Mouse (Mus musculus): ENCODE results near the gene Gde1.

Gene Gde1

DNA sequence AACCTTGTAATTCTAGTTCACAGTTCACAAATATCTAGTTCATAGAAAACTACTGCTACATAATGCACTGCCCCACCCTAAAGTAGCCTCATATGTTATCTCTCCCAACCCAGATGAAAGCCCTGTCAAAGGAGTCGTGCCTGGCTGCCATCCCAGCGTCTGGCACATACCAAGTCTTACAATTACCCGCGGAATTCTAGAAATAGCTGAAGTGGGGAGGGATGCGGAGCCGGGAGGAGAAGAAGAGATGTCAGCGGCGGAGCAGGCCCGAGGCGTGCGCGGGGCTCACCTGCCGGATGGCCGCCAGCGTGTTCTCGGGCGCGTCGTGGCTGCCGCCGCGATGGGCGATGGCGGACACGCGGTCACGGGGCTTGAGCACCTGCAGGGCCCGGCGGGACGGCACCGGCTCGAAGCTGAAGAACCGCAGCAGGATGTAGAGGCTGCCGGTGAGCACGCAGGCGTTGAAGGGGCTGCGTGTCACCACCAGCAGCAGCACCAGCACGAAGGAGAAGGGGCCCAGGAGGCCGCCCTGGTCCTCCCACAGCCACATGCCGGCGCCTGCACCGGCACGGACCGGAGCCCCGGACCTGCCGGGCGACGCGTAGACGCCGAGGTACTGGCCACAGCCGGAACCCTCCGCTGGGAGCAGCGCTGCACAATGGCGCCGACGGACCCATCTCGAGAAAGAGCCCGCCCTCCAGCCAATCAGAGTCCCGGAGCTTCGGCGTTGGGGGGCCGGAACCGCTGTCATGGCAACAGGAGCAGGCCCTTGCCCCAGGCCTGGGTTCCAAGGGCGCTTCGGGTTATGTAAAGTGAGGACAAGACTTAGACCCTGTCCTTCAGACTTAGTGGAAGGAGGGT lies at the start of gene Gde1:
TSS of gene Gde1 (minus strand) at position 678 of the 861 bp plus-strand sequence.
- peak; percentile 96 for DNase-seq

DNA sequence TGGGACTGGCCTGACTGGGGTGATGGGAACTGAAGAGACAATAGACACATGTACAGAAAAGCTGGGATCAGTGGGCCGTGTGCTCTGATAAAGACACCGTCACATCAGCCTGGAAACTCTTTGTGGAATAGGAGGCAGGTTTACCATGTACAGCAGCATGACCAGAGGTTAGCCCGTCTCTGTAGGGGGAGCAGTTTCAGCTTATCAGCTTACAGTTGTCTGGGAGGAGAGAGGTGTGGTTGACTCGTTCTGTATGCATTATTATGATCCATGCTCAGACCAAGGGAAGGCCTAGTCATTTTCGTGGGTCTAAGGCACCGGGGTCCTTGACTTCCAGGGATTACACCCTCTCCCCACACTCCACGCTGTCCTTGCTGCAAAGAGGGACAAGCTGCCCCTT lies 46.0 kb upstream of the Gde1 start:
- no peak for DNase-seq

DNA sequence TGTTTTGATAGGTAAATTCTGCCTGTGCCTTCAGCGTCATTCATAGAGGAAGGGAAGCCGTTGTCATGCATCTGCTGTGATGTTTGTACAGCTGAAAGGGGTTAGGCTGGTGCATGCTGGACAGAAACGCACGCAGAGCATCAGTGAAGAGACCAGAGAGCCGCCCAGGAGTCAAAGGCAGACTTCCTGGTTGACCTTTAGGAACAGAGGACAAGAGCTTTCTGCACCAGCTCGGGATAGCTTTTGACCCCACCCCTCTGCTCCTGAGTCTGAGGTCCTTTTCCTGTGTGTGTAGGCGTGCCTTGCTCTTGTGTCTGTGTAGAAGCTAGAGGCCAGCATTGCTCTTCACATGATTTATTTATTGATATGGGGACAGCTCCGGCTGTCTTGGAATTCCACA lies 44.1 kb upstream of the Gde1 start:
- peak; percentile 3 for DNase-seq

DNA sequence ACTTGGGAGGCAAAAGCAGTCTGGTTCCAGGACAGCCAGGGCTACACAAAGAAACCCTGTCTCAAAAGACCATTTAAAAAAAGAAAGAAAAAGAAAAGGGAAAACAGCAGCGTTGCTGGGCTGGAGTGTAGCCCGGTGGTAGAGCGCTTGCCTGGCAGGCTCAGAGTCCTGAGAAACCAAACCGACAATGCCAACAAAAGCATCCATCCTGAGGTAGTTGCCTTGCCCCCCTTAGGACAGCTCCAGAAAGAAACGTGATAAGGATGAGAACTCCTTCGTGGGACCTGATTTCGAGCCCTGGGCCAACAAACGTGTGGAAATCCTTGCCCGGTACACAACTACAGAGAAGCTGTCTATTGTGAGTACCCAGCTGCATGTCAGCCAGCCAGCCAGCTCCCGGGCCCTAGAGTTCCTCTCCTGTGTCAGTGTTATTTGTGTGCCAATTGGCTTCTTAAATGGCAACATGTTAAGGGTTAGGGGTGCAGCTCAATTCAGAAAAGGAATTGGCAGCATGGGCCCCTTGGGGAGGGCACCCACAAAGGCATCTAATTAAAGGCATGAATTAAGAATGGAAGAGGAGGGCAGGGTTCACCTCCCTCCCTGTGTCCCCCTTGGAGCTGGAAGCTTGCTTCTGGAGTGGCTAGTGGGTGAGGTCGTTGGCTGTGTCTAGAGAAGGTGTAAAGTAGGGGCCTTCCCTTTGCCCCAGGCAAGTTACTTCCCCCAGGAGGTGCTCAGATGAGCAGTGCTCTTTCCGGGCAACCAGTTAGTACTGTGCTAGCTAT lies 42.5 kb upstream of the Gde1 start:
- DNase-seq, result no peak

DNA sequence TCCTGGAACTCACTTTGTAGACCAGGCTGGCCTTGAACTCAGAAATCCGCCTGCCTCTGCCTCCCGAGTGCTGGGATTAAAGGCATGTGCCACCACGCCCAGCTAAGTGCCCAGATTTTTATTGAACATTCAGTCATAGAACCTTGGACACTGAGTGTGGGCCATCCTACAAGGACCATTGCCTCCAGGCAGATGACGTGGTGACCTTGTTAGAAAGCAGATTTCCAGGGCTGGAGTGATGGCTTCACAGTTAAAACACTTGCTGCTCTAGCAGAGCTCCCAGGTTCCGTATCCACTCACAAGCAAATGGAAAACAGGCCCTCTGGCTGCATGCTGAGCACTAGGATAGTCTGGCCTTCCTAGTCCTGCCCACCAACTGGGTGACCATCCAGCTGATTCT lies 39.2 kb upstream of the Gde1 start:
- no peak for DNase-seq

DNA sequence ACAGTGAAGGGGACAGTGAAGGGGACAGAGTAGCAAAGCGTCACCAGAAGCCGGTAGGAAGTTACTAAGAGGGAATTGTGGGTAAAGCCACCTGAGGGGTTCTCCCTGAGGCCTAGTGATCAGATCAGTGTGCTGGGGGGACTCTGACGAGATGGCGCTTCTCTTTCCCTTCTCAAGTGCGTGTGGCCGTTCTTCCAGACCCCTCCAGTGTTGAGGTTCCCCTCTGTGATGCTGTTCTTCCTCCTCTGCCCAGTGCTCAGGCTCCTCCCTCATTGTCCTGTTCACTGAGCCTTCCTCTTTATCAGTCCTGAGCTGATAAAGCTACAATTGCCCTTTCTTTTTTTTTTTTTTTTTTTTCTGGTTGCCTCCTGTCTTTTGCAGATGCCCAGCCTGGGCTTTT lies 36.7 kb upstream of the Gde1 start:
- DNase-seq, result no peak

DNA sequence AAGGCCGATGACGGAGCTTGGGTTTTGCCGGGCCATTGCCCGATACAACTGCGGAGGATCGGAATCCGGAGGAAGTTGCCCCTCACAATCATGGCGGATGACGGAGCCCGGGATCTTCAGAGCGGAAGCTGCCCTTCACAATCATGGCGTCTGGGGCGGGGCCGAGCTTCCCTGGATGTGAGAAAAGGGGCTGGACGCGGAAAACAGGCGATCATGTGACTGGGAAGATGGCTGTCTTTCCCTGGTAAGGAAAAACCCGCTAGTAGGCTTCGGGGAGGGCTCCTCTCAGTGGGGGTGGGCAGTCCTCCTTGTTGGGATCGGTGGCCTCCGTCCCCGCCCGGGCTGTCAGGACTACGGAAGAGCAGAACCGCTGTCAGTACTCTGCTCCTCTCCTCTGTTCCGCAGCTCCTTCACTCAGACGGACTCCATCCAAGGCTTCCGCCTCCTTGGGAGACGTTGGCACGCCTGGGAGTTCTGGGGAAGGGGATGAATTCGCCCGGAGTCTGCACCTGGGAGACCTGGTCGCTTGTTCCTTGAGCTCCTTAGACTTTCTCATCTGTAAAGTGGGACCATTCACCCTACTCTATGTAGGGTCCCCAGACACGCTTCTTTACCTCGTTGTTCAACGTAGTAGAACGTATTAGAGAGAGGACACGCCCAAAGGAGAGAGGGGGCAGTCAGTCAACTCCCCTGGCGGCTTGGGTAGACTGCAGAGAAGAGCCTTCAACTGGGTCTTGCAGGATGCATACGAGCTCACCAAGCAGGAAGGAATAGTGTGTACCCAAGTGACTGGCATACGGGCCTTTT lies 35.2 kb upstream of the Gde1 start:
- peak; percentile 99 for DNase-seq

DNA sequence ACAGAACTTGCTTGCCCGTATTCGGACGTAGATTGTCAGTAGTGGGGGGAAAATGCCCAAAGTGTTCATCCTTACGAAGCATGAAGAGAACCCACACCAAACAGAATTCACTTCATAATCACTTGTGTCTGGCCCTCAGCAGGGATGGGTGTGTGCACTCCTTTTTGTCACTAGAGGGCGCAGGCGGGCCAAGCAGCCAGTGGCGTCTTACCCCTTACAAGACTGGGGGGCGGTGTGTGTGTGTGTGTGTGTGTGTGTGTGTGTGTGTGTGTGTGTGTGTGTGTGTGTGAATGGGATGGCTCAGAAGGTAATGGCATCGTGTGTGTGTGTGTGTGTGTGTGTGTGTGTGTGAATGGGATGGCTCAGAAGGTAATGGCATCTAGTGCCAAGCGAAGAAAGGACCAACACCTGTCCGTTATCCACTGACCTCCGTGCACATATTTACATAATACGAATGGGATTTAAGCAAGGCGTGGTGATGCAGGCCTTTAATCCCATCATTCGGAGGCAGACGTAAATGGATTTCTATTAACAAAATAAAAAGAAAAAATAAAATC lies 34.5 kb upstream of the Gde1 start, which contains the start of gene Vps35l:
TSS of gene Vps35l (plus strand) at position 252 of the 557 bp plus-strand sequence.
- peak; percentile 90 for DNase-seq

DNA sequence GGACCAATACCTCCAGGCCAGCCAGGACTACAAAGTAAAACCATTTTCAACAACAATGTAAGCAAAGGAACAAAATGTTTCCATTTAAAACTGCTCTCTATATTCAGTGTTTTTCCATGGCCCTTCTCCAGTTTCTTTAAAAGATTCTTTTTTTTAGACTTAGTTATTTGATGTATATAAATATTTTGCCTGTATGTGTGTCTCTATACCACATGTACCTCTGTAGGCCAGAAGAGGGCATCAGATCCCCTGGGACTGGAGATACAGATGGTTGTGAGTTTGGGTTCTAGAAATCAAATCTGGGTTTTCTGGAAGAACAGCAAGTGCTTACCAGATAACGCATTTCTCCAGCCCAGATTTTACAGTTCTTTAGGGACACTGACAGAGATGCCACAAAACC lies 33.2 kb upstream of the Gde1 start:
- DNase-seq, result peak; percentile 5

DNA sequence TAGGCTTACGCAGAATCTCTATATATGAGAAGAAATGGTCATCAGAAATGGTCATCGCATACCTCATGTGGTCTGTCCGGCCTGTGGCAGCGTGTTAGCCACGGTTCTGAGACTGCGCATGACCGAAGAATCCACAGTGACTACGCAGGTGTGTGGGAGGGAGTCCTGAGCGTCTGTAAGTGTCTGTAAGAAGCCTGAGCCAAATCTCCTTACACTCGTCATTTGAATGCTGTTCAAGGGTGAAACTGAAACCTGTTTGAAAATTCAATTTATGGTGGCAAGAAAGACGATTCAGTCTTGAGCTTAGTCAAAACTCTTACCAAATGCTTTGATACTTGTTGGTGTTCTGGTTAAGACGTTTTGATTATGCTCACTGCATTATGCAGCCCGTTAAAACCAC lies 27.6 kb upstream of the Gde1 start:
- no peak for DNase-seq

DNA sequence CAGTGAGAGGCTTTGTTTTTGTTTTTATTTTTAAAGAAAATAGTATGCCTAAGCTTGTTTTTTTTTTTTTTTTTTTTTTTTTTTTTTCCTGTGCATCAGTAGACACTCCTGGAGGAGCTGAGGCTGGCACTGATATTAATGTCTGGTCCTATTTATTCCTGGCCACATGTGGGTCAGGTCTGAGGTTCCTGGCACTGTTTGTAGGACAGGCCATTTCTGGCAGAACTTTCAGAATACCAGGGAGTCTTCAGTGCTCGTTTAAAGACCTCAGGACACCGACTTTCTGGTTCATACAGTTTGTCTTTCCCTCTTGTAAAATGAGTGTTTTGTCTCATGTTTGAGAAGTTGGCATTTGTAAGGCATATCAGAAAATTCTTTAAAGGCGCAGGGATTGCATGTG lies 26.2 kb upstream of the Gde1 start:
- no peak for DNase-seq

DNA sequence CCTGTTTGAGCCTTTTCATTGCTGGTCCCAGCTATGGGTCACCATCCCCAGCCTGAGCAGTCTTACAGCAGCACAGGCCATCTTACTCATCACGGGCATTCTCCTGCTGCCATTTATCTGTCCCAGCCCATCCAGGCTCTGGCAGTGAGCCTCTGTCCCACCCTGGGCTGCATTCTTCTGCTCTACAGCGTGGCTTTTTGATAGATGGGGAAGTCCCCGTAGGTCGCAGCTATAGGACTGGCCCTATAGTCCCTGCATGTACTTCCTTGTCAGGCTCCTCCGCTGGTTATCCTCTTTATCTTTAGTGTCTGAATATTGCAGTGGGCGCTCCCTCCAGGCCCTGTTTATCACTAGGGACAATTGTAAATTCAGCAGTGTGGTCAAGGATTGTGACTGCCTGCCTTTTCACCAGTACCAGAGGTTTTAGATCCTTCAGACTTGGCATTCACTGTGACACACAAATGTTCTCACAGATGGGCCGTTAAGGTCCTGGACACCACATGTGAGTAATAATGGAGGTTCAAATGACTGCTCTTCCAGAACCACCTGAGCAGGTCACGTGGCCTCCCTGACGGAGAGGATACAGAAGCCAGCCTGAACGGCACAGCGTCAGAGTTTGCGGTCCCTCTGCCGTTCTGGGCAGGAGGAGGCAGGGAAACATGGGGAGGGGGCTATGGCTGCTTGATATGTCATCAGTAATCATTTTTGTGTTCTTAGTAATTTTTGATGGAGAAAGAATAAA lies 23.4 kb upstream of the Gde1 start:
- DNase-seq, result no peak

DNA sequence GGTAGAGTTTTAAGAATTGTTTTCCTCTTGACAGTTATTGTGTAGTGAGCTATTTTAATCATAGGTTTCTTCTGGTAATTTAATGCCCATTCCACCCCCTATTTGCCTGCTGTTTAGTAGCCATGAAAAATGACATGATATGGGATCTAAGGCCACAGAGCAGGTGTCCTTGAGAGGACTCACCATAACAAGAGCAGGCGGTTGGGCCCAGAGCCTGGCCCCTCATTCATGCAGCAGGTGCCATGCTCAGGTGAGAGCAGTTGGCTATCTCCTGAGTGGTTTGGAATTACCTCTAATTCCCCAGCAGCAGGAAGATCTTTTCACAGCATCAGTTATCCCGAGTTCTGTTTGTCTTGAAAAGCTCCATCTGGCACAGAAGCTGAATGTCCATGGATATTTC lies 19.9 kb upstream of the Gde1 start:
- no peak for DNase-seq

DNA sequence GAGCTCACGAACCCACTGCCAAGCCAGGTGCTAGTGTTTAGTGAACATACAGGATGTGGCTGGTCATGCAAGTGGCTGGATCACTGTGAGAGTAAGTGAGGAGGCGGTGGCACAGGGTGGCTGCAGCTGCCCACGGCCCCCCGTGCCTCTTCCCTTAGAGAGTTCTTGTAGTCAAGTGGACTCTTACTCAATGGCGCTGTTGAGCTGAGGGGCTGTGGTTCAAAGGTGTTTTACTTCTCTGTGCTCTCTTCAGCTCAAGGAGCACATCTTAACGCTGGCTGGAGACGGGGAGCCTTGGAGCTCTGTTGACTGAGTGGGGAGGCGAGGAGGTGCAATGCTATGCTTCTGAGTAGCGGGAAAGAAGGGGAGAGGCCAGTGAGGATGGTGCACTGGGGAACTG lies 18.3 kb upstream of the Gde1 start:
- DNase-seq, result no peak

DNA sequence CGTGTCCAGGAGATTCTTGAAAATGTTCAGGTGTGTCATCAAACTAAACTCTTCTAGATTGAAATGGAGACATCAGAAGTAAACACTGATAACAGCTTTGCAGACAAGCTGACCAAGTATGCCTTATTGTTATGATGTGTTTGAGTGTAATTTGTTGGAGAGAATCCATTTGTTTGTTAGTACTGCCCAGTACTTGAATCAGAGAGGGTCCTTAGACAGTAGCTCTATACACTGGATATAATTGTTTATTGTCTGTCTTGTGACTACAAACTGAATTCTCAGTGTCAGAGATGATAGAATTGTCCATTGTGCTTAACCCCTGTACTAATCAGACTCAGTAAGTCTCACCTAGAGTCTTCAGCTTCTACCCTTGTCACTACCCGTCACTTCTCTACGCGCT lies 12.5 kb upstream of the Gde1 start:
- DNase-seq, result no peak

DNA sequence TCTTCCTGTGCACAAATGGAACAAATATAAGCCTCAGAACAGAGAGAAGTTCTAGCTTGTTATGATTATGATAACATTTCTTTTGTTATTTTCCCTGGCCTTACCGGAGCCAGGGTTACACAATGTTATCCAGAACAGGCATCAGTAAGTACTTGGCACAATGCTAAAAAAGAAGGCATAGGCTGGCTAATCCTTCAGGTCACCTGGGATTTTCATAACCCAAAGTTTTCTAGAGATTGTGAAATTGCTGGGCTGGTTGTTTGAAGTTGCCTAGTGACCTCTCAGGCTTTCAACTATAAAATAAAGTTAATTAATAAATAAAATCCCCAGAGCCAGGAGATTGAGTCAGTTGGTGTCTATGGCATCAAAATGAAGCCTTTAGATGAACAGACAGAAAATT lies 9.3 kb upstream of the Gde1 start:
- DNase-seq, result no peak

DNA sequence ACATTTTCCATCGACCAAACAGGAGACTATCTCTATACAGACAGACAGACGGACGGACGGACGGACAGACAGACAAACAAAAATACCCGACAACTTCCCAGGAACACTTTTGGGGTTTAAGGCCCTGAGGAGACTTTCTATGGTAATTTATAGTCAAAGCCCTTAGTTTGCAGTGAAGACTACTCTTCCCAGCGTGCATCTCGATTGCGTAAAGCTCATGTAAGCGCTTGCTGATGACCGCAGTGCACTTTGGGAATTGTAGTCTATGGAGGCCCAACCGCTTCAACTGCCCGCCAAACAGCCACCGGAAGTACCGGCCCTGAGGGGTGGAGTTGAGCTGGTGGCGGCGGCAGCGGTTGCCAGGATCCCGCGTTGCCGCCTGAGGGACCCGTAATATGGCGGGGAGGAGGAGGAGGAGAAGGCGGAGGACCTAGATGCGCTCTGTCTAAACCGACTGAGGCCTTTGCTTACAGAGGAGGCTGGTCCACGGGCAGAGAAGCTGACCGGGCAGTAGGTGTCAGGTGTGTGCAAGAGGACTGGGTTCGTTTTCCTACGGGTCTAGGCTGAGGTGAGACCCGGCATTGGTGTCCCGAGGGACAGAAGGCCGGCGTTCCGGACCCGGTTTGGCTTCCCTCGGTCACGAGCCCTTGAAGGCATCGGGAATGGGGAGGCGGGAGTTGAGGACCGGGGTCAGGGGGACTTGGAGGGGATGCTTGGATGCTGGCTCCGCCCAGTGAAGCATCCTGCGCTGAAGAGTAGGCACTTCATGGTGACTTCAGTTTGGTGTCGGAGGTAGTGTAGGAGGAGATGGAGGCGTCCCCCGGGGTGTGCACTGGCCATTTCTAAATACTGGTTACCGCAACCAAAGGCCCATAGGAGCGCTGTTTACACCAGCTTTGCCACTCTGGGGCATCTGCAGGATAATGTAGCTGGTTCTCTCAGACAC lies 6.9 kb upstream of the Gde1 start, which contains the start of gene Ccp110:
TSS of gene Ccp110 (plus strand) at position 325 of the 946 bp plus-strand sequence.
- peak; percentile 98 for DNase-seq

DNA sequence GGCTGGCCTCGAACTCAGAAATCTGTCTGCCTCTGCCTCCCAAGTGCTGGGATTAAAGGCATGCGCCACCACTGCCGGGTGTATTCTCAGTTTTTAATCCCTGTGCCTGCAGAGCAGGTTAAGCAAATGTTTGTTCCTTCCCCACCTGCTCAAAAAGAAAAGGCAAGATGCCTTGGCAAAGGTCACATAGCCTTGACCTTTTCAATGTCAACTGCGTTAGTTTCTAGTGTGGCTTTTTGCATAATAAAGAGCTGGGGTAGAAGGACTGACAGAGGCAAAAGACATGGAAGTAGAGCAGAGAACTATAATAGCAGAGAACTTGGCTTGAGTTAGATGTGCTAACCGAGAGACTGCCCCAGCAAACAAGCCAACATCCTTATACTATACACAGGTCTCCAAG lies 5.2 kb upstream of the Gde1 start:
- no peak for DNase-seq

DNA sequence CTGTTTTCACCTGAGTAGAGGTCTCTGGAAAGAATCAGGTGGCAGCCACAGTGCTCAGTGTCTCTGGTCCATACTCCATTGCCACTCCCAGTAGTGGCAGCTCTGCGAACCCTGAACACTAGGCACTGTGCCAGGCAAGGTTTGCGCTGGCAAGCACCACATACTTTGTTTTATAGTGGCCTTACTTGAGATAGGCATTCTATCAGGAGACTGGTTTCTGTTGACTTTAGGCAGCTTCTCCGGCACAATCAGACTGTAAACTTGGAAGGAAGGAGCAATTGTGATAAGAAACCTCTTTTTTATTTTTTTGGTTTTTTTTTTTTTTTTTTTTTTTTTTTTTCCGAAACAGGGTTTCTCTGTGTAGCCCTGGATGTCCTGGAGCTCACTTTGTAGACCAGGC lies 2.4 kb upstream of the Gde1 start:
- no peak for DNase-seq

DNA sequence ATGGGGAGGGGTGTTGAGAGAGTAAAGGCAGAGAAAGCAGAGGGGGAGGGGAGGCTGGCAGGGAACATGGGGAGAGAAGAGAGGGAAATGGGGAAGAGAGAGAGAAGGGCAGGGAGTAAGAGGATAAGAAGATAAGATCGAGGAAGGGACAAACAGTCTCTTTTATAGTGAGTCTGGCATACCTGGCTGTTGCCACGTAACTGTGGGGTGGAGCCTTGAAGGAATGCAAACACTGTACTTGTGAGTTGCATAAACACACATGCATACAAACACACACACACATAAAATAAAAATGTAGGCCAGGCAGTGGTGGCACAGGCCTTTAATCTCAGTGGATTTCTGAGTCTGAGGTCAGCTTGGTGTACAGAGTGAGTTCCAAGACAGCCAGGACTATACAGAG lies 1.6 kb upstream of the Gde1 start:
- no peak for DNase-seq

DNA sequence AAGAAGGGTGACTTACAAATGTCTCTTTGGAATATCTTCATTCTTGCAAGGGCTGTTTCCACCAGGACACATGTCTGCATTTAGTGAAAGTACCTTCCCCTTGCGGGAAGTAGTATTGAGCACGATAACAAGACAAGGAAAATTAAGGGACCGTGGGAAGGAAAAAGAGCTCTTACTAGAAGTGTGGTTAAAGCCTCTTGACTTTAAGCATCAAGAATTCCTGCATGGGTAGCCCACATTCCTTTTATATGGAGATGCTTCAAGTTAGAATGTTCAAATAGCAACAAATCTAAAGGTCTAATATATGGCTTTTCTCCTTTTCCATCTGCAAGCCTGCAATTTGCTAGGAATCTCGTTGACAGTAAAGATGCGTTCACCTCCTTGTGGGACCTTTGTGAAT lies 910 bp upstream of the Gde1 start:
- DNase-seq, result no peak
